Mouse (Mus musculus) stomach, postnatal 0 days (tissue): Measurements from ENCODE around the gene Crim1. TPM values are rescaled to one million over a fixed set of nuclear protein-coding genes. Genes with fewer than 3 reads are reported as not detected.

ENCODE experiments used
- ATAC-seq: fragments of 200-750 bp; cut with Nextera tagmentation; 2 replicates; pipeline ENCODE4 v1.8.0; 2017; ENCODE audit not compliant: low FRiP score, low TSS enrichment
- DNase-seq: peaks from one replicate; pipeline ENCODE4 v3.0.0-alpha.2; 2016; ENCODE audit warnings: low spot score
- H3K27ac ChIP-seq: fragments of 300-500 bp; sonication (generic); replicated peaks from 2 replicates; pipeline ENCODE4 v1.5.1; 2014; ENCODE audit warnings: mild to moderate bottlenecking, control low read depth
- H3K27me3 ChIP-seq: fragments of 300-500 bp; sonication (generic); 2 replicates; pipeline ENCODE4 v1.6.1; 2014; ENCODE audit warnings: low read length; ENCODE audit not compliant: control insufficient read depth, insufficient read depth
- H3K36me3 ChIP-seq: fragments of 300-500 bp; sonication (generic); 2 replicates; pipeline ENCODE4 v1.6.1; 2014; ENCODE audit warnings: low read length, mixed read lengths; ENCODE audit not compliant: control insufficient read depth, insufficient read depth
- H3K4me1 ChIP-seq: fragments of 300-500 bp; sonication (generic); replicated peaks from 2 replicates; pipeline ENCODE4 v1.6.1; 2014; ENCODE audit warnings: antibody characterized with exemption; ENCODE audit not compliant: control insufficient read depth, insufficient read depth
- H3K4me2 ChIP-seq: fragments of 300-500 bp; sonication (generic); replicated peaks from 2 replicates; pipeline ENCODE4 v1.6.1; 2014; ENCODE audit warnings: low read depth, mild to moderate bottlenecking, control low read depth, moderate library complexity
- H3K4me3 ChIP-seq: fragments of 300-500 bp; sonication (generic); 2 replicates; pipeline ENCODE4 v1.5.1; 2014; ENCODE audit warnings: low read depth, low read length, control low read depth
- H3K9ac ChIP-seq: fragments of 300-500 bp; sonication (generic); 2 replicates; pipeline ENCODE4 v1.6.1; 2014; ENCODE audit warnings: mild to moderate bottlenecking, low read length, control low read depth, mixed read lengths
- H3K9me3 ChIP-seq: fragments of 300-500 bp; sonication (generic); 2 replicates; pipeline ENCODE4 v1.6.1; 2016; ENCODE audit warnings: low read length; ENCODE audit not compliant: control insufficient read depth
- CTCF ChIP-seq: IDR thresholded peaks from 2 replicates; pipeline ENCODE4 v1.5.1; 2016; ENCODE audit warnings: antibody characterized with exemption, low read depth, mild to moderate bottlenecking, moderate library complexity
- EP300 ChIP-seq: optimal IDR thresholded peaks from 2 replicates; pipeline ENCODE3; 2016; ENCODE audit warnings: antibody characterized with exemption
- WGBS: fragments of 180-500 bp; shearing (Covaris S2); extraction: QIAGEN DNeasy Blood & Tissue Kit; methylation state at CpG from one replicate; pipeline ENCODE4 v1.1.7; 2014; 5-methylcytosine and 5-hydroxymethylcytosine counted together
- polyA plus RNA-seq: library from polyadenylated mRNA; unstranded; fragments of >200 nt; fragmentation: Nextera tagmentation; extraction: Ambion mirVana; gene quantifications from 2 replicates; pipeline ENCODE4 v1.2.1, GENCODE M21; 2015

Gene Crim1
- polyA plus RNA-seq, 1 experiment from 2014 or later, result 5.1 TPM

GRCm38 (mm10) chr17:78221860-78222259 is 21.8 kb downstream of the Crim1 start:
- DNase-seq, result no peak
- no peak overlapping the region for H3K4me2 ChIP-seq

GRCm38 (mm10) chr17:78223988-78224387 is 23.9 kb downstream of the Crim1 start:
- Histone ChIP-seq H3K4me1 (no peaks in the 10 kb centered on the region), H3K27me3 (no peaks in the 10 kb centered on the region), H3K9ac (no peak overlapping the region), H3K9me3 (no peaks in the 10 kb centered on the region), H3K4me3 (no peak overlapping the region), H3K27ac (no peak overlapping the region), H3K4me2 (no peak overlapping the region), H3K36me3 (no peaks in the 10 kb centered on the region)
- TF ChIP-seq EP300 (no peak), CTCF (no peak)
- 37% methylated on average over 10 of the region's 10 CpGs for WGBS
- DNase-seq, result no peak
- no peak for ATAC-seq

More at GRCm38 (mm10) chr17:78221860-78222259, 21.8 kb downstream of the Crim1 start:
- no peaks in the 10 kb centered on the region for H3K36me3 ChIP-seq
- TF ChIP-seq CTCF, result no peak
- TF ChIP-seq EP300, result no peak
- no peak overlapping the region for H3K27ac ChIP-seq
- no peak overlapping the region for H3K9ac ChIP-seq
- no peaks in the 10 kb centered on the region for H3K4me1 ChIP-seq
- no peaks in the 10 kb centered on the region for H3K27me3 ChIP-seq
- no peaks in the 10 kb centered on the region for H3K9me3 ChIP-seq
- H3K4me3 ChIP-seq, result no peak overlapping the region
- 70% methylated on average over 1 of the region's 1 CpGs for WGBS
- no peak for ATAC-seq

GRCm38 (mm10) chr17:78225547-78225946 is 25.5 kb downstream of the Crim1 start:
- Histone ChIP-seq H3K36me3 (no peaks in the 10 kb centered on the region), H3K4me3 (no peak overlapping the region), H3K27me3 (no peaks in the 10 kb centered on the region), H3K9me3 (no peaks in the 10 kb centered on the region), H3K27ac (no peak overlapping the region), H3K4me2 (no peak overlapping the region), H3K9ac (no peak overlapping the region), H3K4me1 (no peaks in the 10 kb centered on the region)
- WGBS, result 75% methylated on average over 5 of the region's 5 CpGs
- DNase-seq (no peak), ATAC-seq (peak; percentile 57; the same call in 1 of the 2 replicates)
- TF ChIP-seq EP300 (no peak), CTCF (no peak)

GRCm38 (mm10) chr17:78227211-78227610 is 27.2 kb downstream of the Crim1 start:
- TF ChIP-seq EP300 (no peak), CTCF (no peak)
- Histone ChIP-seq H3K36me3 (no peaks in the 10 kb centered on the region), H3K27ac (no peak overlapping the region), H3K4me1 (no peaks in the 10 kb centered on the region), H3K9ac (no peak overlapping the region), H3K4me3 (no peak overlapping the region), H3K9me3 (no peaks in the 10 kb centered on the region), H3K27me3 (no peaks in the 10 kb centered on the region), H3K4me2 (no peak overlapping the region)
- WGBS, result 58% methylated on average over 3 of the region's 3 CpGs
- ATAC-seq, result no peak
- DNase-seq, result no peak

GRCm38 (mm10) chr17:78231567-78231966 is 31.5 kb downstream of the Crim1 start:
- Histone ChIP-seq H3K9me3 (no peaks in the 10 kb centered on the region), H3K36me3 (no peaks in the 10 kb centered on the region), H3K4me3 (no peak overlapping the region), H3K4me1 (no peaks in the 10 kb centered on the region), H3K27me3 (no peaks in the 10 kb centered on the region), H3K4me2 (no peak overlapping the region), H3K9ac (no peak overlapping the region), H3K27ac (no peak overlapping the region)
- TF ChIP-seq CTCF, result no peak
- no peak for TF ChIP-seq EP300
- DNase-seq (no peak), ATAC-seq (no peak)
- 88% methylated on average over 5 of the region's 5 CpGs for WGBS

- H3K9me3 ChIP-seq, result no peaks in the 10 kb centered on the region
- 0 out of 2 replicates have a peak overlapping the region, but pooled peaks have one; percentile 20 for H3K4me2 ChIP-seq
- no peak overlapping the region for H3K9ac ChIP-seq
- no peak overlapping the region for H3K27ac ChIP-seq
- ATAC-seq (no peak), DNase-seq (no peak)
- no peaks in the 10 kb centered on the region for H3K36me3 ChIP-seq
- no peaks in the 10 kb centered on the region for H3K27me3 ChIP-seq
- H3K4me1 ChIP-seq, result no peaks in the 10 kb centered on the region
- no peak overlapping the region for H3K4me3 ChIP-seq
- 58% methylated on average over 13 of the region's 13 CpGs for WGBS
- no peak for TF ChIP-seq CTCF
- TF ChIP-seq EP300, result no peak
These were observed 32.7 kb downstream of the Crim1 start for GRCm38 (mm10) chr17:78232703-78233102.
